Mouse (Mus musculus) G1E (cell line): ENCODE measurements around the gene Cdk5r2.

Source experiments
- CTCF ChIP-seq: IDR thresholded peaks from 2 replicates; pipeline ENCODE4 v1.5.1; 2012; ENCODE audit warnings: low read depth, low read length, inconsistent platforms, mixed read lengths
- GATA1 ChIP-seq: IDR thresholded peaks from 2 replicates; pipeline ENCODE4 v1.6.1; 2012; ENCODE audit warnings: borderline replicate concordance, low read length, inconsistent platforms, mixed read lengths
- GATA2 ChIP-seq: IDR thresholded peaks from 2 replicates; pipeline ENCODE4 v1.6.1; 2012; ENCODE audit warnings: low read depth, low read length, inconsistent platforms, borderline replicate concordance
- POLR2AphosphoS5 ChIP-seq: IDR thresholded peaks from 2 replicates; pipeline ENCODE4 v1.6.1; 2012; ENCODE audit warnings: low read depth, low read length, inconsistent platforms; ENCODE audit not compliant: insufficient replicate concordance
- TAL1 ChIP-seq: conservative IDR thresholded peaks from 2 replicates; pipeline ENCODE4 v1.6.1; 2012; ENCODE audit warnings: low read depth, low read length, inconsistent platforms, mixed read lengths

DNA sequence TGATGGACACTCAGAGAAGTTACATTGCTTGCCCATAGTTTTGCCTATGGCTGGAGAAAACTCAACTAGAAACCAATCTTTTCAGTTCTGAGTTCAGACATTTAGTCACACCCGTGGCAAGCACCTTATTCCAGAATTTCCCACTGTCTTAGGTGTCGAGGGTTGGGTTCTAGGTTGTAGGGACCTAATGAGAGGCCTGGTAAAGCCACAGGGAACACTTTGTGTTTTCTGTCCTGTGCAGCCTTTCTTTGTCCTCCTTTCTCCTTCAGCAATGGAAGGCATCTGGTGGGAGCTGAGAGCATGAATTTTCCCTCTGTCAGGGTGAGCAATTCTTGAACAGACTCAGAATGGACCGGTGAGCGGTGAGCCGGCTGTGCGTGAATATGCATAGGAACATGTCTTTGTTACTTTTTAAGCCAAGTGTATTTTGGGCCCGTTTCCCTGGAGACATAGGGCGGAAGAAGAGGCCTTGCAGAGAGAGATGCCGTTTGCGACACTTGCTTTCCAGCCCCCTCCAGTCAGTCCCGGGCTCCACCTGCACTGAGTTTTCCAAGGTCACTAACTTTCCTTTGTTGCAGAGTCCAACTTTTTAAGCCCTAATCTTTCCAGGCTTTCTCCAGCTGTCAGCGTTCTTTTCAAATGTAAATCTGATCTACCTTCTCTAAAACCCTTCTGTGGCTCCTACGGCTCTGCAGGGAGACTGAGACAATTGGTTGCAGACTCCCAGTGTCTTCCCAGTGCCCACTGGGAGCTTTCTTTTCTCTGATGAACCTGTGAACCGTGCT is 30.0 kb upstream of the Cdk5r2 start:
- no peak for TF ChIP-seq CTCF
- TF ChIP-seq GATA1: no peak
- TF ChIP-seq TAL1: no peak
- no peak for TF ChIP-seq POLR2AphosphoS5
- no peak for TF ChIP-seq GATA2
